Mouse (Mus musculus): ENCODE results near the gene Ear6.

- TF ChIP-seq CTCF (IDR thresholded peaks at IDR 0.05; ENCODE audit: control insufficient read depth, insufficient read depth, insufficient read length) (no peak), MAX (IDR thresholded peaks at IDR 0.05) (no peak), FOSL1 (IDR thresholded peaks at IDR 0.05; ENCODE audit: insufficient read depth, low read length, poor library complexity, severe bottlenecking) (no peak), USF1 (IDR thresholded peaks at IDR 0.05; ENCODE audit: low read depth) (no peak), CEBPB (IDR thresholded peaks at IDR 0.05; ENCODE audit: low read depth) (no peak), MYOD1 (IDR thresholded peaks at IDR 0.05; ENCODE audit: control insufficient read depth, insufficient read length, low read depth) (no peak)
Observed at GRCm38 (mm10) chr14:51896539-51897170, 43.2 kb downstream of the Ear6 start.

Data from C2C12 (cell line).